Mouse (Mus musculus) brain, embryonic 14.5 days (tissue): ENCODE results near the gene Cmklr1.

Experiments used
- CTCF ChIP-seq: fragments of 200-500 bp; IDR thresholded peaks from 2 replicates; pipeline ENCODE4 v1.5.1; 2012; ENCODE audit warnings: inconsistent platforms, mild to moderate bottlenecking, moderate library complexity, borderline replicate concordance; ENCODE audit not compliant: insufficient read depth, insufficient read length; ENCODE audit errors: extremely low read depth
- POLR2A ChIP-seq: fragments of 200-500 bp; IDR thresholded peaks from 2 replicates; pipeline ENCODE4 v1.6.1; 2012; ENCODE audit warnings: mild to moderate bottlenecking, inconsistent platforms, borderline replicate concordance; ENCODE audit not compliant: poor library complexity, insufficient read depth, insufficient read length, severe bottlenecking; ENCODE audit errors: extremely low read depth

DNA sequence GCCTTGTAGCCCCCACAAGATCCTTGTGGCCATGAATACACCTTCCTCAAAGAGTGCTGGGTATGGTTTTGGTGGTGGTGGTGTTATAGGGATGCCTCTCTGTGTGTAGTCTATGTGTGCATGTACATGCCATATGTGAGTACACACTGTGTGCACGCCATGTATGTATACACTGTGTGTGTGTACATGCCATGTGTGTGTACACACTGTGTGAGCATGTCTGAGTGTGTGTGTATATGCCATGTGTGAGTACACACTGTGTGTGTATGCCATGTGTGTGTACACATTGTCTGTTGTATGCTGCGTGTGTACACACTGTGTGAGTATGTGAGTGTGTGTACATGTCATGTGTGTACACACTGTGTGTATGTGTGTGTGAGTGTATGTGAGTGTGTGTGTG lies 40.6 kb upstream of the Cmklr1 start:
- no peak for TF ChIP-seq CTCF
- no peak for TF ChIP-seq POLR2A
